Mouse (Mus musculus) olfactory bulb, adult 2 months (tissue): ENCODE measurements around the gene BC052040.

Source experiments
- CTCF ChIP-seq: fragments of 200-500 bp; IDR thresholded peaks from 2 replicates; pipeline ENCODE4 v1.5.1; 2012; ENCODE audit warnings: low read depth, mild to moderate bottlenecking, low read length, moderate library complexity; ENCODE audit not compliant: insufficient read depth
- POLR2A ChIP-seq: fragments of 200-500 bp; IDR thresholded peaks from 2 replicates; pipeline ENCODE4 v1.6.1; 2012; ENCODE audit warnings: mild to moderate bottlenecking, low read depth, low read length, moderate library complexity; ENCODE audit not compliant: insufficient read depth

DNA sequence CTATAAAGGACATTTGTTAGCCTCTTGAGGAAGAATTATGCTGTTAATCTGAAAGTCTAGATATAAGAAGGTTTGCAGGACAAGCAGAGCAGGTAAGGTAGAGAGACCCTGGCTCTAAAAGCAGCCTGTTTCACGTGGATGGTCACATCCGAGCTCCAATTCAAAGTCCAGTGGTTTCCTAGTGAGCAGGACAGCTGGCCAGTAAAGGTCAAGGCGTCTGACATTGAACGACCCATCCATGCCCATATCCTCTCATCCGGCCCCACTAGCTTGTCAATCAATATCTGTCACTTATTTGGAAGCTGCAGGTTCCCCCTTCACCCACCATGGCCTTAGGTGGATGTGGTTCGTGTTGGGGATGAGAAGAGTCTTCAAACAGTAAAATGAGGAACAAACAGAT is 142.7 kb downstream of the BC052040 start:
- TF ChIP-seq CTCF = no peak
- no peak for TF ChIP-seq POLR2A
